Mouse (Mus musculus) ovary, postnatal 10 days (tissue): ENCODE results near the gene Iqch.

Experiments used
- DNase-seq: peaks from one replicate; pipeline ENCODE4 v3.0.0; 2022; ENCODE audit warnings: low spot score

Gene Iqch

GRCm38 (mm10) chr9:63602043-63602939 lies at the start of gene Iqch, which contains the start of gene Aagab:
Iqch (minus strand) TSS chr9:63602493.
Aagab (plus strand) TSS chr9:63602660.
- DNase-seq: peak; percentile 88

DNA sequence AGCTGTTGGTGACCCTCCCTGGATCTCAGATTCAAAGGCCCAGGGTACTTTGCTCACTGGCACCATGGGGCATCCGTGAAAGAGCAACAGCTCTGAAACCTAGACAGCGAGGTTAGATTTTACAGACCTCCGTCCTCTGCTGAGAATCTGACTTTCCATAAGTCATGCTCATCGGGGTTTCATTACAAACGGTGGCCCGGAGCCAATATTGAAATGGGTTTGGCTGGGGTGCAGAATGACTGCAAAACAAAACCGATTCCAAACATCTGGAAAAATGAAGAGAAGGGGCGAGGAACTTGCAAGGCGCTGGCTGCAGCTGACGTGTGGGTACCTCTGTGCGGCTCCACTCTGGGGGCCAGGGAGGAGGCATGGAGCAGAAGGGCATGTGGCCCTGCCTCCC lies 49.3 kb upstream of the Iqch start:
- peak; percentile 41 for DNase-seq

DNA sequence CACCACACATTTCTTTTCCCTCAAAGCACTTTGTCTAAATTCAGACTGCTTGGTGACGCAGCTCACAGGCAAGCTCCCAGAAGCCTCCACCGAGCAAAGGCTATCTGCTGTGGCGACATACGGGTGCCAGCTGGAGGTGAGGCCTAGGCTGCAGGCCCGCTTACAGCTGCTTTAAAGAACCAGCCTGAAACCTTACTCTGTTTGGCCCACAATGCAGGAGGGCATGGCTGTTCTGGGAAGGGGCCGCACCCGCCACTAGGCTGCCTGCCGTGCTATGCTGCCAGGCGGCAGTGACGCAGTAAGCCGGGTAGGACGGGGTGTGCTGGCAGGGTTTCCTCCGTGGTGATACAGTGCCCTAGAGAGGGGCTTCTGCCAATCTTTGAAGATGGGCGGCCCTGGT lies 48.6 kb upstream of the Iqch start:
- DNase-seq: no peak

DNA sequence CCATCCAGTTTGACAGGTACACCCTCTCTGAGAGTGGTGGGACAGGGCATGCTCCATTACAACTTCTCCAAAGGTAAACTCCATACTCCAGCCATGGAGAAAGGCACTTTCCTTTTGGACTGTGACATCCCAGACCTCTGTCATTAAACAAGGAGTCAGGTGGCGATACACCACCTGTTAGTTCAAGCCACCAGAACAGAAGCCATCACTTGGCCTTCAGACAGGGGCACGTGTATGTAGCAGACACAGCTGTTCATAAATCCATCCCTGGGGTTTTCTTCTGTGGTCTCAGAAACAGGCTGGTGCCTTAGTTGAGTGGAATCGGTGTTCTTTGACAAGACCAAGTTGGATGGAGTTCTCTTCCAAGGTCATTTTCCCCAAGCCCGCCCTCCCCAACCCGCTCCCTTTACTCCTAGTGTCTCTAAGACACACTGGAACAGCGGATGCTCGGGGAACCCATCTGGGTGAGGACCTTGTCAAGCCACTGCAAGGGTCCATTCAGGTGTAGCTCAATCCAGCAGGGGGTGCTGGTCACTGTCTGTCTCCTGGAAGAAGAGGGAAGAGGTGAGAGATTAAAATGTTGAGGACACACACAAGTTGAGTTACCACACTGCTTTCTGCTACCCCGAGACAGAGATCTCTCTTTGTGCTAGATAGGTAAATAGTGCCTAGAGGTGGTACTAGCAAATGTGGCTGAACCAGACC lies 47.7 kb upstream of the Iqch start:
- DNase-seq: no peak

DNA sequence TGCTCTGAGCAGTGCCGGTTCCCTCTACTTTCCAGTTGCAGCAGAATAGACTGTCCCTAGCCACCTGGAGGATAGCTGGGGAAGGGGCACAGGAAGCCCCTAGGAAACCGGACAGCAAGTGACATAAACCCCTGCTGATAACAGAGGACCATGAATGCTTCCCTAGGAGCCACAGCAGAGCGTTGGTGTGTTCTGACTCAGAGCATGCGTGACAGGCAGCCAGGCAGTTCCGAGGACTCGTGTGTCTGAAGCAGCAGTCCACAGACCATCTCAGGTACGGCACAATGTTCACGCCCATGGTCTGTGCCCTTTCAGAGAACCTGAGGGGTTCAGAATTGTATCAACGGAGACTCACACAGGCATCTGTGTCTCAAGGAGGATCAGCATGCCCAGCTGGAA lies 46.2 kb upstream of the Iqch start:
- no peak for DNase-seq

DNA sequence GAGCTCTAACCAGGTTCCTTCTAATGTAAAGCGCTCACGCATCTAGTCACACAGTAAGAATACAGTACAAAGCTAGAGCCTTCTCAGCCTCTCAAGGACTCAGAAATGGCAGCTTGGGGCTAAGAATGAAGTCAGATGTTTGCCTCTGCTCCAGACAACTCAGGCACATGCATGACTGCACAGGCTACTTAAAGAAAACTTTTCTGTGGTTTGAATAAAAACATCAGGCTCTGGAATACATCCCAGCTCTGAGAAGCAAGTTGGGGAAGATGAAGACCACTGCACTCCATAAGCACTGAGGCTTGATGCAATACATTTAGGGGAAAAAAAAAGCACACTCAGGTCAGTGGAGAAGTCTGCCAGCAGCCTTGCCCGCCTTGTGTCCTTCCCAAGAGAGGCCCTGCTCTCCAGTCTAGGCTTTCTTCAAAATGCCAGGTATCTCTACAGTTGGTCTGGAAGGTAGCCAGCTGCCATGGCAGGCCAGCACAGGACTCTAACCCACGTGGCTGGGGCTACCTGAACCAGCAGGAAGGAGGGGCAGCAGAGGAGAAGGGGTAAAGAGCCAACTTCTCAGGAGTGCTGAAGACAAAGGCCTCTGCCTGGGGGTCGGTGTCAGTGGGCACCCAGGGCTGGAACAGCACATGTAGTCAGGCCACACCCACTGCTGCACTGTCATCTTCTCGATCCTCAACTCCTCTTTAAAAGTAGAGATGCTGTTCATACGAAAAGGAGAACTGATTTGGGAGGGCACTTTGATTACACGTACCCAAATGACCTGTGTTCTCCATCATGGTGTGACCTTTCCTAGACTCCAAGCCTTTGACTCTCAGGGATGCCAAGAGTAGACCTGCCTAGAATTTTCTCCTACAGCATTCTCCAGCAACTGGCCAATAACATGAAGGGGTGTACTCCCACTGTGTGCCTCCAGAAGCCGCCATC lies 45.6 kb upstream of the Iqch start:
- DNase-seq: no peak

DNA sequence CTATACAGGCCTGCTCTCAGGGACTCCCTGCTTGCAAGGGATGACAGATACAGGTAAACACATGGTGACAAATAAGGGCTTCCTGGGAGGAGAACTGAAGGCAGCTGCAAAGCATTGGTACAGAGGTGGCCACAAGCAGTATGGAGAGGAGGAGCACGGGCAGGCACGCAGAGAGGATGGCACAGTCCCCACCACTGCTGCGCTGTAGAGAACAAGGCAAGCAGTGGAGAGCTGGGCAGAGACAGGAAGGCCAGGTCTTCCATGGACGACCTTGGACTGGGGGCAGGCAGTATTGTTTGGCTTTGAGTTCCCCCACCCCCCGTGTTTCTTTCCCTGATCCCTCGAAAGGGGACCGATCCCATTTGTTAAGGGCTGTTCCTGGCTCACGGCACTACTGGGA lies 42.8 kb upstream of the Iqch start:
- DNase-seq: no peak

- DNase-seq: no peak
Observed at GRCm38 (mm10) chr9:63644011-63644410, 41.7 kb upstream of the Iqch start.

GRCm38 (mm10) chr9:63641983-63642646 lies 39.8 kb upstream of the Iqch start:
- no peak for DNase-seq

GRCm38 (mm10) chr9:63636113-63636512 lies 33.8 kb upstream of the Iqch start:
- DNase-seq: no peak

- DNase-seq: no peak
Observed at GRCm38 (mm10) chr9:63633334-63633733, 31.0 kb upstream of the Iqch start.

- DNase-seq: no peak
Observed at GRCm38 (mm10) chr9:63632924-63633323, 30.6 kb upstream of the Iqch start.

DNA sequence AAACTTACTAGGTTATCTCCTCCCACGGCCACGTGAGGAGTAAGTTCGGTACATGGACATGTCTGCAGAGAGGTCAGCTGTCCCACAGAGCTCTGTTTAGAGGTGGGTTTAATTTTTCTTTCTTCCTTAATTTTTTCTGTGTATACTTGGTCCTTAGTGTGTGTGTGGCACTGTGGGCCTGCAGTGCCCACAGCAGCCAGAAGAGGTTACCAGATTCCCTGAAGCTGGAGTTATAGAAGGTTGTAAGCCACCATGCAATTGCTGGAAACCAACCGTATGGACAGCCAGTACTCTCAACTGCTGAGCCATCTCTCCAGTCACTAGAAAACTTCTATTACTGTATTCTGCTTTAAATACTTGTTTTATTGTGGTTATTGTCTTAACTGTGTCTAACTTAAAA lies 29.8 kb upstream of the Iqch start:
- DNase-seq: no peak

GRCm38 (mm10) chr9:63625090-63625756 lies 22.9 kb upstream of the Iqch start:
- no peak for DNase-seq

DNA sequence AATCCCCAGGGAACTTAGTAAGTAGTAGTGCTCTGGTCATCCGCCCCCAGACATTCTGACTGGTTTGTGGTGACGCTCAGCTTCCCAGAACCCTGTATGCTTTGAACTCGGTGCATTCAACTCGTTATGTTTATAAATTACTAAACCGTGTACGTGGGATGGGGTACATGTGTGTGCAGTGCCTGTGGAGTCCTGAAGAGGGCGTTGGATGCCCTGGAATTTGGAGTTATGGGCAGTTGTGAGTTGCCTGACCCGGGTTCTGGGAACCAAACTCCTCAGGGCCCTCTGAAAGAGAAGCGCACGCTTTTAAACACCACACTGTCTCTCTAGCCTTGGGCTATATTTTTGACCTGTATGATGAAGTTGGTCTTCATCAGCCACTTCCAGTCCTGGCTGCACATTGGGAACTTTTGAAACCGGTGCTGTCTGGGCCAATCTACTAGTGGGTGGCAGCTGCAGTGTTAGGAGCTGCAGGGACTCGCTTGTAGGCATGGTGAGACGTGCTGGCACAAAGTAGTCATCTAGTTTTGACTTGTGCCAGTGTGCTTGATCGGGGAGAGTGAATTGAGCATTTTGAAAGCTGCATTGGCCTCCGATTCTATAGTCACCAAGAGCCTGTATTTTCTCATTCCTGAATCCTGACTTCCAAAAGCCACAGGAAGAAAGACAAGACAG lies 21.7 kb upstream of the Iqch start:
- DNase-seq: no peak

- no peak for DNase-seq
Observed at GRCm38 (mm10) chr9:63617967-63618366, 15.7 kb upstream of the Iqch start.

- DNase-seq: no peak
Observed at GRCm38 (mm10) chr9:63614018-63614985, 12.0 kb upstream of the Iqch start.

DNA sequence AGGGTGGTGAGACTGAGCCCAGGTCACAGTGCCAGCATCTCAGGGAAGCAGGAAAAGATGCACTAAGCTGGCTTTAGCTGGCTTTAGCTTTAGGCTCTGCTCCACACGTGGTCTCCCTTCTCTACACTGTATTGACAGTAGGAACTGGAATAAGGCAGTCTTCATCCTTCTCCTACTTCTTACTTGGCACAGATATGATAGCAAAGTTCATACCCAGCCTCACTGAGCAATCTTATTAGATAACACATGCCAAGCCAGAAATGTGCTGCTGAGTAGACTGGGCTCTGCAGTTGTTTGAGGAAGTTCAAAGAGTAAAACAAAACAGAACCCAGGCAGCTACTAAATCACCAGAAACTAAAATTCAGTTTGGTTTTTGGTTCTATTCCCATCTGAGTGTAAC lies 11.3 kb upstream of the Iqch start:
- no peak for DNase-seq
